Mouse (Mus musculus): ENCODE data around the gene Ntrk3.

GRCm38 (mm10) chr7:78376875-78377274, 360.9 kb downstream of the Ntrk3 start:
- TF ChIP-seq CTCF (IDR thresholded peaks at IDR 0.05; ENCODE audit: insufficient read depth, low read length), result no peak
- TF ChIP-seq POLR2A (IDR thresholded peaks at IDR 0.05; ENCODE audit: borderline replicate concordance, extremely low read depth, low read depth, low read length), result no peak

Data from lung, adult 2 months (tissue).